Mouse (Mus musculus) layer of hippocampus, adult 9-11 months (tissue): ENCODE measurements around the gene Smyd4.

Source experiments
- DNase-seq: peaks from one replicate; pipeline ENCODE4 v3.0.0; 2022

Smyd4 gene

DNA sequence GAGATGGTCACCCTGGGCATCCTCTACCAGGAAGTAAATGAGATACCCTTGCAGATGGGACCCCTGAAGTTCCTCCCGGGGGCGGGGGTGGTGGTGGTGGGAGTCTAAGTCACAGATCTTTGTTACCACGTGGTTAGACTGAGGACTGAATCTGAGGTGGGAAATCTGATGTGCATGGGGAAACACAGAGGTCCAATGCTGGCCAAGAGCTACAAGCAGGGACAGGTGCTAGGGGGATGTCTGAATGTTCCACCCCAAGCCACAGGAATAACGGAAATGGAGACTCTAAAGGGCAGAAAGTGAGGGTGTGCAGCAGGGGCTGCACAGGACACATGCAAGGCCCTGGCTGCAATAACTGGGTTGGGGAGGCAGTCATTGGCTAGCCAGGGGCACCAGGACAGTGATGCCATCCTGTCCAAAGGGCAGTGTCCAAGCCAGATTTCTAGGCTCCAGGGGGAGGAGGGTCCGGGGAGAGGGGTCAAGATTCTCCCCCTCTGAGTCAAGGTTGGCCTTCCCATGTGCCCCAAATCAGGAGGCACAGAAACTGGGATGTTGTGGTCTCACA is 72.7 kb downstream of the Smyd4 start:
- DNase-seq, result no peak

DNA sequence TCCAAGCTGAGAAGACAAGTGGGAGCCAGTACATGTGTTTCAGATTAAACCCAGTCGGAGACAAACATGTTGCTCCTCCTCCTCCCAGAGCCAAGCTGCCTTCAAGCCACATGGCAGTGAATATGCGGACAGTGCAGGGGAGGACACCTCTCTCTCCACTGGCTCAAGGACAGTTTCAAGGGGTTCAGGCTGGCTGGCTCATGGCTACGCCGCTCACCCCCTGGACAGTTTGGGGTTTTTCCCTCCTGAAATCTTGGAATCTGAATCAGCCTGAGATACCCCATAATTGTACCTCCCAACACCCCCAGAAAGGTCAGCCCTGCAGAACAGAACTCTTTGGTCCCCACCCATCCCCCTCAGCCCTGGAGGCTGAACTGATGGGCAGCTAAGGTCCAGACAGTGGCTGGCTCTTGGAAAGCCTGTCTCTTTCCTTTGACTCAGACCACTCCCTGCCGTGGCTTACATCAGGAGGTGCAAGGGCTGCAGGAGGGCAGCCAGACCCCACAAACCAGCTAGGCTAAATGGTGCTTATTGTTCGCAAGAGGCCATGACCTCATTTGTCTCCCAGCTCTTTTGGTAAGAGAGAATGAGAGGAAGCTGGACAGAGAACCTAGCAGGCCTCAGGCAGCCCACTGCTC is 73.3 kb downstream of the Smyd4 start:
- no peak for DNase-seq

GRCm38 (mm10) chr11:75422013-75422792 is 74.0 kb downstream of the Smyd4 start, which contains the start of gene Serpinf1:
TSS of gene Serpinf1 (minus strand) at chr11:75422701.
- no peak for DNase-seq

- no peak for DNase-seq
These were observed 74.9 kb downstream of the Smyd4 start for GRCm38 (mm10) chr11:75423091-75423490.

DNA sequence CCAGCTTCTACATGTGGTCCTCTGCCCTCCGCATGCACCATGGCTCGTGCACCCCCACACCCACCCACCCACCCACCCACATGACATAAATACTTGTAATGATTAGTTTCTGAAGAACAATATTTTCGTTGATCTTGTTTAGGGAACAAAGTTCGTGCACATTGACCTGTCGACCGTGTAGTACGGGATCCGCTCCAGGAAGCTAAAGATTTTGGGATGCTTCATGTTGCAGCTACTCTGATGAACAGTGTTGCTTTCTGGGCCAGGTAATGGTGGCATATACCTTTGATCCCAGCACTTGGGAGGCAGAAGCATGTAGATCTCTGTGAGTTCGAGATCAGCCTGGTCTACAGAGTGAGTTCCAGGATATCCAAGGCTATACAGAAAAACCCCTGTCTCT is 75.8 kb downstream of the Smyd4 start:
- no peak for DNase-seq

DNA sequence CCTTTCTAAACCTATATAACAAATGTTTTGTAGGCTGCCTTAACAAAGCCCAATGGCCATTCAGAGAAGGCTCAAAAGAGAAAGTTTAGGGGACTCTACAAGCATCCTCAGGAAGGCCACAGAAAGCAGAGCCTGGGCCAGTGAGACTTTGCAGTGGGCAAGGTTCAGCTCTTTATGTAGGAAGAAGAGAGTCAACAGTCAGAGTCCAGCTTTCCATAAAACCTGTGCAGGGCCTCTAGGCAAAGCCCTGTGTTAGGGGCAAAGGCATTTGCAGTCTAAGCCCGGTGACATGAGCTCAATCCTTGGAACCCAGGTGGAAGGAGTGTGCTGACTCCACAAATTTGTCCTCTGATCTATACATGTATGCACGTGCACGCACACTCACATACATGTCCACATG is 76.2 kb downstream of the Smyd4 start:
- DNase-seq, result no peak

- peak; percentile 60 for DNase-seq
These were observed 80.9 kb downstream of the Smyd4 start for GRCm38 (mm10) chr11:75429019-75429705.

DNA sequence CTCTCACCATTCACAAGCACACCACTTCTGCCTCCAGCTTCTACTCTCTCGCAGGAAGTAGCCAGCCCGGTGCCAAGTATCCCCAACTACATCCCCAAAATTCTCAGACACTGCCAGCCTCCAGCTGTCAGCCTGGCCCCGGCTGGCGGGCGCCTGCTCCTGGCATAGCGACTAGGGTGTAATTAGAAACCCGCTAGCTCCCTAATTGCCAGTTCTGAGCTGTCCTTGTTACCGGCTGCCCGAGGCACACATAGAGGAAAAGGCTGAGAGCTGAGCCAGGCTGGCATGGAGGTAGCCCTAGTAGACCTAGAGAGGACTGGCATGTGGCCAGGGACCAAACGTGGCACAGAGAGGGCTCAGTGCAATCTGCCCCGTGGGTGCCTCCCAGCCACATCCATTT is 83.1 kb downstream of the Smyd4 start:
- DNase-seq, result peak; percentile 87

- DNase-seq, result no peak
These were observed 85.9 kb downstream of the Smyd4 start for GRCm38 (mm10) chr11:75434138-75434537.

DNA sequence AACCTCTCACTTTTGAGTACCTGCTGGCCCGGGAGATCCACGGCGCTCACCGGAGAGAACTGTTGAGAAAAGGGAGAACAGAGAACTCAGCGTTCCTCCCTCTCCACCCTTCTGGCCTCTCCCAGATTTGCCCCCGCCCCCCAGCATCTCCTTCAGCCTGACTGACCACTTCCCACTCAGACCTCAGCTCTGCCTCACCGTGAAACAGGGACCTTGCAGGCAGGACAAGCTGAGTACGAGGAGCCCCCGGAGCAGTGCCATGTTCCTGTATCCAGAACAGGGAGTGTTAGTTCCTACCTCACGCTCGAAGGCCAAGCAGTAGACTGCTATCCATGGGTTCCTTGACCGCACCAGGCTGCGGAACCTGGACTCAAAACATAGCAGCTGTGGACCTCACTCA is 90.0 kb downstream of the Smyd4 start:
- DNase-seq, result no peak

- no peak for DNase-seq
These were observed 90.6 kb downstream of the Smyd4 start for GRCm38 (mm10) chr11:75438804-75439203.

DNA sequence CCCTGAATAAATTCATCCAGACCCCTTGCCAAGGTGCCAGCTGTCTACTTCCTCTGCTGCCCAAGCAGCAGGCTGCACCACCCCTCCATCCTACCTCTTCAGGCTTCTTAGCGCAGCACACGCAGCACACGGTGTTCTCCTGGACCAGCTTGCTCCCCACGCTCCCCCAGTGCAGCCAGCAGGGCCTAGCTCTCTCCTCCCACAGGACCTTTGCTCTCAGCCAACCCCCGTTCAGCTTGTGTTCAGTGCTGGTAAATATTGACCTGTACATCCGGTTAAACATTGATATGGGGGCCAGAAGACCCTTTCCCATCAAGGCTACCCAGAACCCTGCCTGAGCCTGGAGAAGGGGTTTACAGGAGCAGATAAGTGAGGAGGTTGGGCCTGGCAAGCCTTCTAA is 91.1 kb downstream of the Smyd4 start, which contains the start of gene Serpinf2:
Gene Serpinf2 (minus strand): TSS at position 229 of the 400 bp plus-strand sequence.
- no peak for DNase-seq

DNA sequence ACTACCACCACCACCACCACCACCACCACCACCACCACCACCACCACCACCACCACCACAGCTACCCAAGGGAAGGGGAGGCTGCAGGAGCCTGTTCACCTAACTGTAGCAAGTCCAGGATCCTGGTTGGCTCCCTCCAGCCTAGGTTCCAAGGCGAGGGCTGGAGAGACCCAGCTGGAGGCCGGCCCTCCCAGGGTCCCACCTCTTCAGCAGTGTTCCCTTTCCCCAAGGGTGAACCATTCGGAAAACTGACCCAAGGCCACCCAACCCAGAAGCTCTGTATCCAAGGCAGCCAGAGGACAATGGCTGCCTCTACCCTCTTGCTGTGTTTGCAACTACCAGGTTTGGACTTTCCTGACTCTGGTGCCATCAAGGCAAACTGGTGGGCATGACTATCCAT is 91.7 kb downstream of the Smyd4 start:
- DNase-seq, result no peak

DNA sequence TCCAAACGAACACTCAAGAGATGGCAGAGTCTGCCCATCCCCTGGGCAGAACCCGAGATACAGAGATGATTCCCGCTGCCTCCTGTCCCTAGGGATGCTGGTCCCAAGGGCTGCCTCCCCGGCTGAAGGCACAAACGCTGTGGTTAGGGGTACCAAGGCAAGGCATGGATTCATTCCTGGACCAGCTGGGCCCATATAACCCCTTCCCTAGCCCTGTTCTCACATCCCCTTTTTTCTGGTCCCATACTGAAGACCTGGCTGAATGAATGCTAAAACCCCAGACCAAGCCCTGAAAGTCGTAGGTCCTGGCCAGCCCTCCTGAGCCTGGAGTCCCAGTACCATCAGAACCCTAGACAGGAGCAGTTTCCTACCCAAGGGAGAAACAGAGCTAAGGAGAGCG is 92.8 kb downstream of the Smyd4 start:
- DNase-seq, result no peak

GRCm38 (mm10) chr11:75441601-75442000 is 93.4 kb downstream of the Smyd4 start:
- no peak for DNase-seq

DNA sequence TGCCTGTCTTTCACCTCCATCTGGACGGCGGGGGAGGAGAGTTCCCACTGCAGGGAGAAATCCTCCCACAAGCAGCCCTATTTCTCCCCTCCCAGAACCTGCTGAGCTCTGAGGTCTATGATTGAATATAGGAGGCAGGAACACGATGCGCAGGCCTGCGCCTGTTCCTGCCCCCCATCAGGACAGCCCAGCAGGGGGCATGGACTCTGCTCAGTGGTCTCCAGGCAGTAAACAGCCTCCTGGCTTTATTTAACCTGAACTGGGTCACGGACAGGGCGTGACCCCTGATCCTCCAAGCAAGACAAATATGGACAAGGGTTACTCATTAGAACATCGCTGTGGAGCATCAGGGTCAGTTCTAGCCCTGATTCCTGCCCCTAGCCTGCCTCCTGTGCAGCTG is 95.5 kb downstream of the Smyd4 start:
- DNase-seq, result no peak

- no peak for DNase-seq
These were observed 100.3 kb downstream of the Smyd4 start for GRCm38 (mm10) chr11:75448575-75448974.

- DNase-seq, result no peak
These were observed 101.5 kb downstream of the Smyd4 start for GRCm38 (mm10) chr11:75449695-75450094.

DNA sequence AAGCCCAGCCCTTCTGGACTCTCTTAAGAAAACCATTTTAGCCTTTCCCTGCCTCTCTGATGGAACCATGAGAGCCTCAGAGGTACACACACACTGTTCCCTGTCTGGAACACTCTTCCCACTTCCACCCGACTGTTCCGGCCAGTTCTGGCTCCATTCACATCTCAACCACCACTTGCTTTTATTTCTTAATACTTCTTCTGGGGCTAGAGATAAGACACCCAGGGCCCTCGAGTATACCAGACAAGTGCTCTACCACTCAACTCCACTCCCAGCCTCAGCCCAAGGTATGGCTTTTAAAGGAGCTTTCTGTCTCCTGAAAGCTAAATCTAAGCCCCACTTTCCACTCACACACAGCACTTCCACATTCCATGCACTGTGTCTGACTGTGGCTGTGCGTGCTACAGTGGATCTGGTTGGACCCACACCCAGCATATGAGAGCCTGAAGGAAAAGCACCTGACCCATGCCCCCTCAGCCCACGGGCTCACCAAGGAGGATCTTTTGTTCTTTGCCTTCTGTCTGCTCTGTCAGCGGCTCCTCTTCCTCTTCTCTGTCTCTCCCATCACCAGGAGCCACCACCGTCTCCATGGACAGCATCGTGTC is 102.2 kb downstream of the Smyd4 start:
- no peak for DNase-seq

- no peak for DNase-seq
These were observed 102.7 kb downstream of the Smyd4 start for GRCm38 (mm10) chr11:75450936-75451335.

GRCm38 (mm10) chr11:75452081-75452480 is 103.8 kb downstream of the Smyd4 start:
- DNase-seq, result no peak

GRCm38 (mm10) chr11:75452812-75453557 is 104.8 kb downstream of the Smyd4 start:
- DNase-seq, result no peak
